Mouse (Mus musculus) embryonic stem cell, embryonic (primary cell): Measurements from ENCODE around the gene Hsd3b7.

Experiments
- CTCF ChIA-PET, 4 experiments: fragments of 300-600 bp in 2 of 4; fragments of 350-600 bp in 2 of 4; sonication (Branson Sonifier 250); formaldehyde crosslinking; loops; one replicate each; lab custom pipeline; 2022; ENCODE audit warnings: inconsistent platforms in 2 of 4; lab: Charles Lee
- POLR2A ChIA-PET, 4 experiments: fragments of 300-600 bp in 2 of 4; fragments of 350-600 bp in 2 of 4; sonication (Branson Sonifier 250); formaldehyde crosslinking; loops; one replicate each; lab custom pipeline; 2022; ENCODE audit warnings: antibody characterized with exemption in 4 of 4, inconsistent platforms in 1 of 4; lab: Charles Lee

Hsd3b7 gene

DNA sequence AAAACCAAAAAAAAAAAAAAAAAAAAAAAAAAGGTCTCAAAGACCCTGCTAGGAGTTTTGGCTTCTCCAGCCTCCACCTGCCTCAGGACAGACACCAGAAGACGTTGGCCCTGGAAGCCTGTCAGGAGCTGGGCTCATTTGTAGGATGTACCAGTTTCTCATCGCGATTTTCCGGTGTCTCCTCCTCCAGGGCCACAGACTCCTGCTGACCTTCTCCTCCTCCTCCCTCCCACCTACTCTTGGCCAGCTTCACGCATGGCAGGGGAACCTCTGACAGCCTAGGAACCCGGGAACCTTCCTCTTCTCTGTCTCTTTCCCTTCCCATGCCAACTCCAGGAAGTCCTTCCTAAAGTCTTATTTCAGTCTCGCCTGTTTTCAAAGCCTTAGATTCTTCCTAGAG is 16.6 kb downstream of the Hsd3b7 start:
- CTCF ChIA-PET = interaction anchor here in 3 of 4 experiments (0.5 to 2.6 kb wide), 12 partner anchors 9 to 335 kb away, joined by 3 to 18 read pairs (median 6); partner anchors contain the start of gene Hsd3b7 (in 1 of the 3)
- POLR2A ChIA-PET = interaction anchor here in 3 of 4 experiments (0.6 to 4.9 kb wide), 35 partner anchors 9 to 700 kb away, joined by 3 to 24 read pairs (median 5); partner anchors contain the start of genes Hsd3b7 (in 2 of the 3), Gm49388 (in 1 of the 3), Kat8 (in 1 of the 3) and Setd1a (in 1 of the 3)

DNA sequence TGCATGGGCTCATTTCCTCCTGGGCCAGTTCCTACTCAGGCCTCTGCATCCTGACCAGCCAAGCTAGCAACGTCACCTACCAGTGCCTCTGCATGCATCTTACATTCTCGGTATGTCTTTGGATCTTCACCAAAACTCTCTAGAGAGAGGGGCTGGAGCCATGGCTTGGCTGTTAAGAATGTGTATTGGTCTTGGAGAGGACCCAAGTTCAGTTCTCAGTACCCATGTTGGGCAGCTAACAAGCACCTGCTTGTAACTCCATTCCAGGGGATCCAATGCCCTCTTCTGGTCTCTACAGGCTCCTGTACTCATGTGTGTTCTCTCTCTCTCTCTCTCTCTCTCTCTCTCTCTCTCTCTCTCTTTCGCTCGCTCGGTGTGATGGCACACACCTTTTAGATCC is 17.4 kb downstream of the Hsd3b7 start:
- POLR2A ChIA-PET = interaction anchor here in 3 of 4 experiments (1.2 to 4.9 kb wide), 5 partner anchors 13 to 192 kb away, joined by 3 to 24 read pairs (median 10); partner anchors contain the start of genes Gm49388 (in 1 of the 3), Hsd3b7 (in 1 of the 3), Zfp646 (in 1 of the 3) and Zfp668 (in 1 of the 3)
- CTCF ChIA-PET = interaction anchor here in 2 of 4 experiments (0.7 to 2.6 kb wide), 2 partner anchors 9 to 44 kb away, joined by 5 to 7 read pairs; no protein-coding TSS in a partner anchor

DNA sequence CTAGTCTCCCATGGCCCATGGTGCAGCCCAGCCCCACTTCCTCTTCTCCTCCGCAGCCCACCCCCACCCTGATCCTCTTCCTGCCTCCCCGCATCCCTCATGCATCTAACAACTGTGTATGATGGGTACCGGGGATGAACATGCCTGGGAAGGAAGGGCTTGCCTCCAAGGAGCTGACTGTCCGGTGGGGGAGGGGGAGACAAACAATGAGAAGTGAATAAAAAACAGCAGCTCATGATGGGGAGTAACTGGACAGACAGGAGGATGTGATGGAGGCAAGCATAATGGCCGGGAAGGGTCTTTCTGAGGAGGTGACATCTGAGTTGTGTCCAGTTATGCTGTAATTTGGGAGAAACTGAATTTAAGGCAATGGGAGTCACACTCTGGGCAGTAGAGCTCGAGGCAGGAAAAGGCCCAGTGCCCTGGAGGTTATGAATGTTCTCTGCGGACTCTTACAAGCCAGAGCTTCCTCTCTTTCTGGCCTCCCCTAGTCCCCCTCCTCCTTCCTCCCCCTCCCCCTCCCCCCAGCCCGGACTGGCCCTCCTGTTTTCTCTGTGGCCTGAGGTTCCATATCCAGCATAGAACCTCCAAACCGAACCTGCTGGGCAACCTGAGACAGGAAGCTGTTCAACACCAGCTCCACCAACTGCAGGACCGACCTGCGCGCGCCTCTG is 20.6 kb downstream of the Hsd3b7 start:
- ChIA-PET POLR2A (interaction anchor here in 2 of 4 experiments (0.5 to 2.0 kb wide), 11 partner anchors 9 to 168 kb away, joined by 3 to 5 read pairs (median 3); partner anchors contain the start of genes Hsd3b7 (in 2 of the 2) and Kat8 (in 1 of the 2)), CTCF (interaction anchor here in 3 of 4 experiments (0.6 to 1.5 kb wide), 4 partner anchors 12 to 144 kb away, joined by 3 to 4 read pairs (median 4); no protein-coding TSS in a partner anchor)

DNA sequence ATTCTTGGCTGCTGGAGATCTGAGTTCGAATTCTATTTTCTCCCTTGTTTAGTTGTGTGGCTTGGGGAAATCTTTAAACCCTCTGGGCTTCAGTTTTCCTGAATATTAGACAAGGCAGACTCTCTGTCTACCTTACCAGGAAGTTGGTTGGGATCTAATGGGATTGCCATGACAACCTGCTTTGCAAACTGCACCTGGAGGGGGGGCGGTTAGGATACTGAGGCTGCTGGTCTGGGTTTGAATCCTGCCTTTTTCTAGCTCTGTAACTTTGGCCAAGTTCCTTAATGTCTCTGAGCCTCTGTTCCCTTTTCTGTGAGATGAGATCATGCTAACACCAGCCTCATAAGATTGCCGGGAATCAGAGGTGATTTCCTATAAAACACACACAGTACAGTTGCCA is 22.1 kb downstream of the Hsd3b7 start:
- CTCF ChIA-PET = interaction anchor here in 3 of 4 experiments (0.5 to 1.0 kb wide), 5 partner anchors 15 to 113 kb away, joined by 3 to 21 read pairs (median 4); partner anchors contain the start of gene Vkorc1 (in 1 of the 3)
- POLR2A ChIA-PET = interaction anchor here in 2 of 4 experiments (0.8 to 1.9 kb wide), 3 partner anchors 15 to 47 kb away, joined by 3 to 4 read pairs (median 4); no protein-coding TSS in a partner anchor

DNA sequence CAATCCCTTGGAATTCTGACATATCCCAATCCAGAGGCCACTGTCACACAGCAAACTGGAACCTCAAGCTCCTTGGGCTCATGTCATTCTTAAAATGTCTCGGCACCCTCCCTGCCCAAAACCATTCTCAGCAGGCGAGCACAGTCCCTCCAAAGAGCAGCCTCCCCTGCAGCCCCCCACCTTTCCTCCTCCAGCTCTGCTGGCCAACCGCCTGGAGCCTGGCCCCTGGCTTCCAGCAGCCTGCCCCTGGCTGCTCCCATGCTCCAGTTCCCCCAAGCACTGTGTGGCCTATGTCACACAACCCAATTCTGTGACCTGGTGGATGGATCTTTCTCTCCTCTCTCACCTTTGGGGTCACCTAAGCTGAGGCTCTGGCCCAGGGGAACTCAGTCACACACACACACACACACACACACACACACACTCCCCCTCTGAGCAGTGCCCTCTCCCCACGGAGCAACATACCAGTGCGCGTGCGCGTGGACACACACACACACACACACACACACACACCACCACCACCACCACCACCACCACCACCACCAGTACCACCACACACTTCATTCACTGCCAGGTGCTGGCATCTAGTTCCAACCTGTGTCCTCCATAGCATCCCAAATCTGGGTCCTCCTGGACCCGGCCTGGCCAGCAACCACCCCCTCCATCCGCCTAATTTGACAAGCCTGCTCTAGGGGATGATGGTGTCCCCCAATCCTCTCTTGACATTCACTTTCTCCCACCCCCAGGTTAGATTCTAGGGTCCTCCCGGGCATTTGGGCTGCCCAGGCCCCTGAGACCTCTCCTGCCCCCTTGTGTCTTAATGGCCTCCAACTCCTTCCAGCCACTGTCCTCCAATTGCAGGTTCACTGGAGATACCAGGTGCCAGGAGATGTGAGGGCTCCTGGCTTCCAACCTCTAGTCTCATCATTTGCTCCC is 23.1 kb downstream of the Hsd3b7 start:
- ChIA-PET POLR2A (interaction anchor here in 3 of 4 experiments (0.6 to 1.9 kb wide), 12 partner anchors 14 to 182 kb away, joined by 3 to 4 read pairs (median 3); no protein-coding TSS in a partner anchor), CTCF (interaction anchor here in 3 of 4 experiments (0.5 to 1.6 kb wide), 11 partner anchors 8 to 121 kb away, joined by 3 to 7 read pairs (median 3); partner anchors contain the start of genes Hsd3b7 (in 2 of the 3) and Vkorc1 (in 1 of the 3))

DNA sequence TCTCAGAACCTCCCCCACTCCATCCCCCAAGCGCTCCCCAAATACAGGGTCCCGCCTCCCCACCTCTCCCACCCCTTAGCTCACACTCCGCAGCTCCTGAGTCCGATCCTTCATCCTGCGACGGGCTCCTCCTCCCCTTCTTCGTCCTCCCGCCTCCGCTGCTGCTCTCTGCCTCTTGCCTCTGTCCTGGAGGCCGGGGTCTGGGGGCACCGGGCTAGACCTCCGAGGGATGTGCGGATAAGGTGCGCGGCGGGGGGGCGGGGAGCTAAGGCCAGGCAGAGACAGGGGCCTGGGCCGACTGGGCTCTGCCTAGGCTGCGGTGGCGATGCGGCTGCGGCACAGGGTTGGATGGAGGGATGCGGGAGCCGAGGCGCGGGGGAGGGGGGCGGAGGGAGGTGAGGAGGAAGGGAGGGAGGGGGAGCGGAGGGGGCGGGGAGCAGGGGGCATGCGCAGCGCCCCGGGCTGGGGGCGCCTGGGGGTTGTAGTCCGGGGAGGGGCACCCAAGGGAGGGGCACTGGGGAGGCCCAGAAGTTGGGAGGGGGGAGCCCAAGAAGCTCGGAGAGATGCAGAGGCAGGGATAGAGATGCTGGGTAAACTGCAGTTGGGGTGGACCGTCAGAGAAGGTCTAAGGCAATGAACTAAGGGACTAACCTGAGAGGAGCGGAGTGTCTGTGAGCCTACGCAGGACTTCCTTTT is 23.9 kb downstream of the Hsd3b7 start, which contains the start of the genes Stx4a and Stx1b:
TSS of gene Stx4a (plus strand) at position 119 of the 696 bp plus-strand sequence.
TSS of gene Stx1b (minus strand) at position 374 of the 696 bp plus-strand sequence.
- ChIA-PET POLR2A (interaction anchor here in 3 of 4 experiments (0.5 to 1.9 kb wide), 13 partner anchors 16 to 181 kb away, joined by 3 to 4 read pairs (median 3); no protein-coding TSS in a partner anchor), CTCF (interaction anchor here (0.5 to 1.6 kb wide), 14 partner anchors 9 to 233 kb away, joined by 3 to 7 read pairs (median 3); partner anchors contain the start of gene Hsd3b7 (in 1 of the 4))

DNA sequence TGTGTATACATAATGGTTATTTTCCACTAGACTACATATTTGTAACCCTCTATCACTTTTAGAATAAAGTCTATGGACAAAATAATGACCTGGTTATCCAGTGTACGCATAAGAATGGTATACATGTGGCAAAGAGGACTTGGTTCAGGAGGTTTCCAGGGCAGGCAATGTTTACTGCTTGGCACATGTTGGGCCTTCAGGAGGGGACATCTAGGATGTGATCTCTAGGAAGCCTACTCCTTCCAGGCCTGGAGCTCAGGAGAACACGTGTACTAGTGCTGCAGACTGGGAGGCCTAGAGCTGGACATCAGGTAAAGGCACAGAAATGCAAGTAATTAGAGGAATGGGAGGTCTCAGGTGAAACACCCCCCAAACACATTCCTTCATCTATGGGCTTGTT is 35.1 kb downstream of the Hsd3b7 start:
- POLR2A ChIA-PET = no interaction called here
- CTCF ChIA-PET = no interaction called here

DNA sequence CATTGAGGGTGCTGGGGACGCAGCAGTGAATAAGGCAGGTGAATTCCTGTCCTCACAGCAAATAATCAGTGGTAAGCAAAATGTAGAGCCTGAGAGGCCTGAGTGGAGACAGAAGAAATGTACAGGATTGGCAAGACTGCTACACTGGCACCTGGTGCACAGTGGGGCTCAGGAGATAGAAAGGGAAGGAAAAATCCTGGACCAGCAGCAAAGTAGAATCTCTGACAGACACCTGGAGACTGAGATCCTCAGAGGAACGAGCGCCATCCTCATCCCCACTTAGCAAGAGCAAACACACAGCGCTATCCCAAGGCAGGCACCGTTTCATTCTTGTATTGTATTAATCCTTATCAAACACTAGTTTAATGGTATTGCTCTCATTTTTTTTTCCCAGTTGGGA is 37.1 kb downstream of the Hsd3b7 start:
- ChIA-PET CTCF (interaction anchor here (0.6 to 1.5 kb wide), 7 partner anchors 12 to 180 kb away, joined by 3 to 21 read pairs (median 3); no protein-coding TSS in a partner anchor), POLR2A (interaction anchor here in 2 of 4 experiments (0.6 to 2.2 kb wide), 11 partner anchors 9 to 49 kb away, joined by 3 to 5 read pairs (median 4); no protein-coding TSS in a partner anchor)

DNA sequence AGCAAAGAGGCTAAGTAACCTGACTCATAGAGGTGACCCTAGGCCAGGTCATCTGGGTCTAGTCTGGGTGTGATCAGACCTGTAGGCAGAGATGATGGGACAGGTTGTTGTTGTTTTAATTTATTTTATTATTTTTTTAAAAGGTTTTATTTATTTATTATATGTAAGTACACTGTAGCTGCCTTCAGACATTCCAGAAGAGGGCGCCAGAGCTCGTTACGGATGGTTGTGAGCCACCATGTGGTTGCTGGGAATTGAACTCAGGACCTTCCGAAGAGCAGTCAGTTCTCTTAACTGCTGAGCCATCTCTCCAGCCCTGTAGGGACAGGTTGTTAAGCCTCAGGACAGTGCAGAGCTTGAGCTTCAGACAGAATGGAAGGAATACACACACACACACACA is 37.5 kb downstream of the Hsd3b7 start:
- ChIA-PET CTCF (interaction anchor here (0.6 to 1.5 kb wide), 7 partner anchors 11 to 181 kb away, joined by 3 to 8 read pairs (median 3); no protein-coding TSS in a partner anchor), POLR2A (interaction anchor here in 3 of 4 experiments (0.6 to 2.2 kb wide), 11 partner anchors 8 to 54 kb away, joined by 3 to 5 read pairs (median 4); no protein-coding TSS in a partner anchor)

DNA sequence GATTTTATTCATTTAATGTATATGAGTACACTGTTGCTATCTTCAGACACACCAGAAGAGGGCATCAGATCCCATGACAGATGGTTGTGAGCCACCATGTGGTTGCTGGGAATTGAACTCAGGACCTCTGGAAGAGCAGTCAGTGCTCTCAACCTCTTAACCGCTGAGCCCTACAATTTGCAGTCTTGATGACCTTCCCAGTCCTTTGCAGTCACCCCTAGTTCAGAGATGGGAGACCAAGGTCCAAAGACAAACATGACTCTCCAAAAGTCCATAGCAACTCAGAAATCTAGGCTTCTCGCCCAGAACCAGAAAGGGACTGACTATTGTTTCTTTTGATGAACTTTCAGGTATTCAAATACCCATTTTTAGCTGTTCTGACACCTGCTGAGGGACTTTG is 39.6 kb downstream of the Hsd3b7 start:
- CTCF ChIA-PET = interaction anchor here in 3 of 4 experiments (0.6 to 2.2 kb wide), 7 partner anchors 9 to 1008 kb away, joined by 3 to 13 read pairs (median 4); partner anchors contain the start of gene Hsd3b7 (in 1 of the 3)
- POLR2A ChIA-PET = interaction anchor here in 3 of 4 experiments (0.6 to 3.5 kb wide), 28 partner anchors 9 to 273 kb away, joined by 3 to 16 read pairs (median 6); partner anchors contain the start of genes Fus (in 2 of the 3), Zfp646 (in 2 of the 3), Zfp668 (in 2 of the 3) and Ctf1 (in 1 of the 3)

DNA sequence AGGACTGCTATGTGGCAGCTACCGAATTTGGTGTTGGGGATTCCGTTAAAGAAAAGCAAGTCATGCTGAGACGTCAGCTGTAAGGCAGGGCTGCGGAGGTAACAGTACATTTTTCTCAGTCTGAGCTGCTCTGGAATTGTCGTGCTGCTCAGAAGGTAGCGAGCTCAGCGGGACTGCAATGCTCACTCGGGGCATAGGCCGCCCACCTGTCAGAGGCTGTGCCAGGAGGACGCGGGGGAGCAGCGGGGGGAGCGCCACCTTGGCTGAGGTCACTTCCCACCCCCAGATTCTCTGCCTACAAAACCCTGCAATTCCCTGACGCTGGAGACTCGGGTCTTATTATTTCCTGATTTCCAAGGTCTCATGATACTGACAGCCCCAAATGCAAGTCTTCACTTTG is 40.5 kb downstream of the Hsd3b7 start:
- POLR2A ChIA-PET = interaction anchor here in 3 of 4 experiments (0.5 to 3.5 kb wide), 70 partner anchors 8 to 495 kb away, joined by 3 to 16 read pairs (median 4); partner anchors contain the start of genes Zfp646 (in 3 of the 3), Fus (in 2 of the 3), Kat8 (in 2 of the 3) and Setd1a (in 2 of the 3)
- CTCF ChIA-PET = interaction anchor here in 3 of 4 experiments (0.6 to 2.2 kb wide), 16 partner anchors 10 to 253 kb away, joined by 3 to 14 read pairs (median 4); partner anchors contain the start of genes Ccdc189 (in 1 of the 3), Hsd3b7 (in 1 of the 3), Rnf40 (in 1 of the 3) and Zfp646 (in 1 of the 3)

DNA sequence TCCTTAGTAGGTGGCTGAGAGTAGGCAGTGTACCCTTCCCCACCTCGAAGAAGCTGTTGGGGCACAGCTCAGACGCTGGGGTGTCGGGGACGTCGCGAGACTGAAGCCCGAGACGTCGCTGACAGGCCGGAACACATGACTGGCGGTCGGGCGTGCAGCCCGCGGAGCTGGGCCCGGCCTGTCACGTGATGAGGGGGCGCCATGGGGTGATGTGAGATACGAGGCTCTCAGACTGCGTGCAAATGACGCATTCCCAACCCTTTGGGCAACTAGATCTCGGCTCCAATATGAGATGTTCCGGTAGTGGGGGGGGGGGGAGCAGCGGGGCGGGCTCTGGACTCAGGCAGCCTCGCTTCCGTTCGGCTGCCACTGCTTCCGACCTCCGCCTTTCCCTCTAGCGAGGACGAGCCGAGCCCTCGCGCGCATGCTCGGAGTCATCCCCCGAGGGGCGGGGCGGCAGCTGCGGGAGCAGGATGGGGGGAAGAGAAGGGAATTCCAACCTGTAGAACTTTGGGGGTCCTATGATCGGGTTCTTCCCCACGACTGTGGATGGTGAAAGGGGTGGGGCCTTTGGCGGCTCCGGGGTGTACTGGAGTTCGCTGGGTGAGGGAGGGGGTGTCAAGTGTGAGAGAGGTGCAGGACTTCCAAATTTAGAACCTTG is 41.1 kb downstream of the Hsd3b7 start:
- POLR2A ChIA-PET = interaction anchor here in 3 of 4 experiments (0.5 to 3.5 kb wide), 73 partner anchors 8 to 496 kb away, joined by 3 to 16 read pairs (median 4); partner anchors contain the start of genes Fus (in 2 of the 3), Kat8 (in 2 of the 3), Setd1a (in 2 of the 3) and Zfp646 (in 2 of the 3)
- CTCF ChIA-PET = interaction anchor here (0.5 to 2.2 kb wide), 16 partner anchors 11 to 253 kb away, joined by 3 to 14 read pairs (median 4); partner anchors contain the start of genes Bcl7c (in 1 of the 4), Ccdc189 (in 1 of the 4), Hsd3b7 (in 1 of the 4) and Rnf40 (in 1 of the 4)

DNA sequence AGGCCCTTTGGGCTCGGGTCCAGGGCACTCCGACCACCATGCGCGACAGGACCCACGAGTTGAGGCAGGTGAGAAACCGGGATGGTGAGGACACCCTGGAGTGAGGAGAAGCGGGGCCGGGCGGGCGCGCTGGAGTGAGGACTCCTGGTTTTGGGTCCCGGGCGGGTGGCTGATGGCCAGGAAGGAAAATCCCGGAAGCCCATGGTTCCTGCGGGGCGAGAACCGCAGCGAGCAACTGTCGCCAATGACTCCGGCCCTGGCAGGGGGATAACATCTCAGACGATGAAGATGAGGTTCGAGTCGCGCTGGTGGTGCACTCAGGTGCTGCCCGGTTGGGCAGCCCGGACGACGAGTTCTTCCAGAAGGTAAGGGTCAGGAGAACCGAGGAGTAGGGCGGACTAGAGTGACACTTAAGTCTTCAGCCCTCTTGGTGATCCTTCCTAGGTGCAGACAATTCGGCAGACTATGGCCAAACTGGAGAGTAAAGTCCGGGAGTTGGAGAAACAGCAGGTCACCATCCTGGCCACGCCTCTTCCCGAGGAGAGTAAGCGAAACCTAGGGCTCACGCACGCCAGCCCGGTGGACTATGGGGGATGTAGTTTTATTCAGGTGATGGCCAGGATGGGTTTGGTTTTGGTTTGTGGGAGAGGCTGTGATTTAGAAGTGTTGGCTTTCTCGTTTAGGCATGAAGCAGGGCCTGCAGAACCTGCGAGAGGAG is 41.8 kb downstream of the Hsd3b7 start:
- POLR2A ChIA-PET = interaction anchor here in 3 of 4 experiments (0.5 to 3.5 kb wide), 41 partner anchors 8 to 396 kb away, joined by 3 to 16 read pairs (median 5); partner anchors contain the start of genes Fus (in 2 of the 3), Zfp646 (in 2 of the 3), 9130023H24Rik (in 1 of the 3) and Ctf1 (in 1 of the 3)
- CTCF ChIA-PET = interaction anchor here in 3 of 4 experiments (0.6 to 1.9 kb wide), 7 partner anchors 19 to 165 kb away, joined by 3 to 14 read pairs (median 3); partner anchors contain the start of genes Bcl7c (in 1 of the 3) and Zfp646 (in 1 of the 3)
